Mouse (Mus musculus) neural tube, embryonic 12.5 days (tissue): ENCODE results near the gene Neurl3. TPM values are rescaled to one million over a fixed set of nuclear protein-coding genes. Genes with fewer than 3 reads are reported as not detected.

Experiments
- ATAC-seq: fragments of 200-750 bp; cut with Nextera tagmentation; 2 replicates; pipeline ENCODE4 v1.8.0; 2017; ENCODE audit warnings: low read depth, mild to moderate bottlenecking, moderate TSS enrichment, moderate library complexity; ENCODE audit not compliant: low FRiP score
- H3K27ac ChIP-seq: fragments of 300-500 bp; sonication (generic); 2 replicates; pipeline ENCODE4 v1.5.1; 2016
- H3K27me3 ChIP-seq: fragments of 300-500 bp; sonication (generic); replicated peaks from 2 replicates; pipeline ENCODE4 v1.6.1; 2016; ENCODE audit warnings: mild to moderate bottlenecking
- H3K36me3 ChIP-seq: fragments of 300-500 bp; sonication (generic); 2 replicates; pipeline ENCODE4 v1.6.1; 2016; ENCODE audit warnings: mild to moderate bottlenecking
- H3K4me1 ChIP-seq: fragments of 300-500 bp; sonication (generic); 2 replicates; pipeline ENCODE4 v1.6.1; 2016
- H3K4me2 ChIP-seq: fragments of 300-500 bp; sonication (generic); replicated peaks from 2 replicates; pipeline ENCODE4 v1.6.1; 2016; ENCODE audit warnings: mild to moderate bottlenecking
- H3K4me3 ChIP-seq: fragments of 300-500 bp; sonication (generic); 2 replicates; pipeline ENCODE4 v1.5.1; 2016
- H3K9ac ChIP-seq: fragments of 300-500 bp; sonication (generic); 2 replicates; pipeline ENCODE4 v1.6.1; 2016; ENCODE audit warnings: mild to moderate bottlenecking
- H3K9me3 ChIP-seq: fragments of 300-500 bp; sonication (generic); 2 replicates; pipeline ENCODE4 v1.6.1; 2016; ENCODE audit warnings: mild to moderate bottlenecking
- WGBS: fragments of 180-500 bp; shearing (Covaris S2); methylation state at CpG from one replicate; pipeline ENCODE4 v1.1.7; 2016; 5-methylcytosine and 5-hydroxymethylcytosine counted together
- polyA plus RNA-seq: library from polyadenylated mRNA; unstranded; fragments of >200 nt; fragmentation: Nextera tagmentation; extraction: Ambion mirVana; gene quantifications from 2 replicates; pipeline ENCODE4 v1.2.1, GENCODE M21; 2016

The Neurl3 gene
- polyA plus RNA-seq, 1 experiment from 2014 or later = 1.2 TPM

GRCm38 (mm10) chr1:36230919-36231705 lies 43.4 kb downstream of the Neurl3 start:
- Histone ChIP-seq H3K9ac (no peak overlapping the region), H3K36me3 (peaks cover 42% of the 10 kb centered on the region), H3K4me1 (no peaks in the 10 kb centered on the region), H3K27ac (no peak overlapping the region), H3K4me3 (no peak overlapping the region), H3K27me3 (no peaks in the 10 kb centered on the region), H3K9me3 (no peaks in the 10 kb centered on the region), H3K4me2 (no peak overlapping the region)
- no peak for ATAC-seq
- WGBS = 89% methylated on average over 7 of the region's 7 CpGs

DNA sequence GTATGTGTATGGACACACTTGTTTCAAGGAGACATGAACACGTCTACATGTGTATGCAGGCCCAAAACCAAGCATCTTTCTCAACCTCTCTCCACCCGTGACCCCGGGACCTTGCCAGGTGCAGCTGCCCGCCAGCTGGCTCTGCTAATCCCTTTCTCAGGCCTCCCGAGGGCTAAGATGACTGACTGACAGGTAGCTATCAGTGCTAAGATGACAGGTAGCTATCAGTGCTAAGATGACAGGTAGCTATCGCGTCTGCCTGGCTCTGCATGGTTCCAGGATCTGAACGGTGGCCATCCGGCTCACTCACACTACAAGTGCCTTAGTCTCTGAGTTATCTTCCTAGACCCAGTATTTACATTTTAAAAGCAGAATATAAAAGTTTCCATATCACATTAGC lies 46.0 kb downstream of the Neurl3 start:
- Histone ChIP-seq H3K27me3 (no peaks in the 10 kb centered on the region), H3K27ac (no peak overlapping the region), H3K4me2 (no peak overlapping the region), H3K4me1 (no peaks in the 10 kb centered on the region), H3K9me3 (no peaks in the 10 kb centered on the region), H3K4me3 (no peak overlapping the region), H3K9ac (no peak overlapping the region), H3K36me3 (peaks cover 46% of the 10 kb centered on the region)
- ATAC-seq = no peak
- 95% methylated on average over 9 of the region's 9 CpGs for WGBS

GRCm38 (mm10) chr1:36224648-36225047 lies 49.8 kb downstream of the Neurl3 start:
- H3K27me3 ChIP-seq = no peaks in the 10 kb centered on the region
- H3K4me3 ChIP-seq = no peak overlapping the region
- no peak overlapping the region for H3K9ac ChIP-seq
- WGBS = 94% methylated on average over 3 of the region's 3 CpGs
- H3K4me1 ChIP-seq = no peaks in the 10 kb centered on the region
- H3K27ac ChIP-seq = no peak overlapping the region
- no peak overlapping the region for H3K4me2 ChIP-seq
- peaks cover 52% of the 10 kb centered on the region for H3K36me3 ChIP-seq
- no peaks in the 10 kb centered on the region for H3K9me3 ChIP-seq
- ATAC-seq = no peak

Other genes starting within 250 kb of the Neurl3 start
- 28.1 and 34.4 TPM in 2 replicates for gene Hs6st1, start 206.3 kb downstream of the Neurl3 start, polyA plus RNA-seq
- 53.1 and 54.8 TPM in 2 replicates for gene Uggt1, start 30.0 kb downstream of the Neurl3 start, polyA plus RNA-seq
- 4.1 and 5.2 TPM in 2 replicates for gene Arid5a, start 33.1 kb upstream of the Neurl3 start, polyA plus RNA-seq
- 44.0 and 45.3 TPM in 2 replicates for gene Kansl3, start 94.5 kb upstream of the Neurl3 start, polyA plus RNA-seq
- 1.7 and 2.1 TPM in 2 replicates for gene Fer1l5, start 97.6 kb upstream of the Neurl3 start, polyA plus RNA-seq
- 71.2 and 73.2 TPM in 2 replicates for gene Lman2l, start 170.6 kb upstream of the Neurl3 start, polyA plus RNA-seq
- gene Cnnm4, start 196.9 kb upstream of the Neurl3 start, polyA plus RNA-seq = 10.1 and 10.6 TPM in 2 replicates
- gene Cnnm3, start 237.2 kb upstream of the Neurl3 start, polyA plus RNA-seq = 3.7 and 5.3 TPM in 2 replicates